Mouse (Mus musculus): ENCODE measurements around the gene Gabrg3. TPM values are rescaled to one million over a fixed set of nuclear protein-coding genes. Genes with fewer than 3 reads are reported as not detected.

Gabrg3 gene
- polyA plus RNA-seq, 1 experiment from 2014 or later, result 0.45 TPM

DNA sequence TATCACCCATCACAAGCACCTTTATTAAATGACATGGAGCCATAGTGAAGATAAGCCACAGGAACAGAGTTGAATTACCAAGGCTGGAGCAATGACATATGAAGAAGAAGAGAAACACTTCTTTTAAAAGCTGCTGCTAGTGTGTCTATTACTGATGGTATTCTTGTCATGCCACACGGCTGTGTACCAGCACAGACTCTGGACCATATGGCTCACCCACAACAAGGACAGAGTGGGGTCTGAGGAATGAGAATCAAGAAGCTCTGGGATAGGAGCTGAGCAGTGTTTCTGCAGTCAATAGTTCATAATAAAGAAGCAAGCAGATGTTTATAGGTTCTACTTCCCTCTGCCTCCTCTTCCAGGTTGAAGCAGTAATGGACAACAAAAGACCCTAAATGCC, 585.1 kb downstream of the Gabrg3 start:
- WGBS, result 62% methylated on average over 1 of the region's 1 CpGs
- Histone ChIP-seq H3K9me3 (no peaks in the 10 kb centered on the region), H3K9ac (no peak overlapping the region)

GRCm38 (mm10) chr7:56779122-56779521, 607.9 kb downstream of the Gabrg3 start:
- no peaks in the 10 kb centered on the region for H3K27me3 ChIP-seq
- H3K4me2 ChIP-seq, result no peak overlapping the region
- H3K4me3 ChIP-seq, result no peak overlapping the region
- H3K36me3 ChIP-seq, result no peaks in the 10 kb centered on the region
- H3K4me1 ChIP-seq, result no peaks in the 10 kb centered on the region
- no peak overlapping the region for H3K9ac ChIP-seq
- no peak overlapping the region for H3K27ac ChIP-seq
- ATAC-seq (ENCODE audit: borderline replicate concordance, extremely low read depth, low FRiP score, low TSS enrichment), result no peak
- H3K9me3 ChIP-seq, result no peaks in the 10 kb centered on the region
- WGBS, result 76% methylated on average over 1 of the region's 1 CpGs

More for the DNA sequence above, 585.1 kb downstream of the Gabrg3 start:
- Histone ChIP-seq H3K27ac (no peak overlapping the region), H3K36me3 (no peaks in the 10 kb centered on the region), H3K4me3 (no peak overlapping the region), H3K4me1 (no peaks in the 10 kb centered on the region), H3K27me3 (no peaks in the 10 kb centered on the region), H3K4me2 (no peak overlapping the region)
- ATAC-seq (ENCODE audit: borderline replicate concordance, extremely low read depth, low FRiP score, low TSS enrichment), result no peak

DNA sequence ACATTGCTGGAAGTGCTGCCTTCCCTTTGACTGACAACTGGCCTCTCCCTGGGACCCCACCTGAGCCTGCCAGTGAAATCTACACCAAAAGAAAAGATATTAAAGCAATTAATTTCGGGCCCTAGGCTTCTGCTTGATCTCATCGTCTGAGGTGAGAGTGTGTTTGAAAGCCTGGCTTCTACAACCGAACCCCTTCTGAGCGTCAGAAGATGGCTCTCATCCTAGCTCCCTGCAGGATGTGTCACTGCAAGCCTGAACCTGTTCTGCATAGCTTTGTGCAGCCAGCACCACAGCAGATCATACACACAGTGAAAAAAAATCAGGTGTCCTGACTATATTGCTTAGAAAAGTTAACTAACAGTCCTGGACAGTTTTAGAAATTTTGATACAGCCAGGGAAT, 618.8 kb downstream of the Gabrg3 start:
- no peak for ATAC-seq (ENCODE audit: borderline replicate concordance, extremely low read depth, low FRiP score, low TSS enrichment)
- no peak overlapping the region for H3K9ac ChIP-seq
- no peaks in the 10 kb centered on the region for H3K36me3 ChIP-seq
- no peak overlapping the region for H3K4me2 ChIP-seq
- no peaks in the 10 kb centered on the region for H3K9me3 ChIP-seq
- no peaks in the 10 kb centered on the region for H3K4me1 ChIP-seq
- no peak overlapping the region for H3K27ac ChIP-seq
- WGBS, result 54% methylated on average over 4 of the region's 4 CpGs
- no peak overlapping the region for H3K4me3 ChIP-seq
- no peaks in the 10 kb centered on the region for H3K27me3 ChIP-seq

- H3K27ac ChIP-seq, result no peak overlapping the region
- 58% methylated on average over 1 of the region's 1 CpGs for WGBS
- H3K9me3 ChIP-seq, result no peaks in the 10 kb centered on the region
Observed at GRCm38 (mm10) chr7:56767796-56768195, 619.2 kb downstream of the Gabrg3 start.

GRCm38 (mm10) chr7:56765612-56766445, 621.2 kb downstream of the Gabrg3 start:
- Histone ChIP-seq H3K36me3 (no peaks in the 10 kb centered on the region), H3K9ac (no peak overlapping the region), H3K4me3 (no peak overlapping the region), H3K9me3 (no peaks in the 10 kb centered on the region), H3K4me2 (no peak overlapping the region), H3K4me1 (no peaks in the 10 kb centered on the region), H3K27ac (no peak overlapping the region), H3K27me3 (no peaks in the 10 kb centered on the region)
- 63% methylated on average over 10 of the region's 10 CpGs for WGBS
- no peak for ATAC-seq (ENCODE audit: borderline replicate concordance, extremely low read depth, low FRiP score, low TSS enrichment)

More at GRCm38 (mm10) chr7:56767796-56768195, 619.2 kb downstream of the Gabrg3 start:
- no peak for ATAC-seq (ENCODE audit: borderline replicate concordance, extremely low read depth, low FRiP score, low TSS enrichment)
- H3K4me2 ChIP-seq, result no peak overlapping the region
- no peaks in the 10 kb centered on the region for H3K4me1 ChIP-seq
- H3K27me3 ChIP-seq, result no peaks in the 10 kb centered on the region
- no peaks in the 10 kb centered on the region for H3K36me3 ChIP-seq
- H3K9ac ChIP-seq, result no peak overlapping the region
- H3K4me3 ChIP-seq, result no peak overlapping the region

DNA sequence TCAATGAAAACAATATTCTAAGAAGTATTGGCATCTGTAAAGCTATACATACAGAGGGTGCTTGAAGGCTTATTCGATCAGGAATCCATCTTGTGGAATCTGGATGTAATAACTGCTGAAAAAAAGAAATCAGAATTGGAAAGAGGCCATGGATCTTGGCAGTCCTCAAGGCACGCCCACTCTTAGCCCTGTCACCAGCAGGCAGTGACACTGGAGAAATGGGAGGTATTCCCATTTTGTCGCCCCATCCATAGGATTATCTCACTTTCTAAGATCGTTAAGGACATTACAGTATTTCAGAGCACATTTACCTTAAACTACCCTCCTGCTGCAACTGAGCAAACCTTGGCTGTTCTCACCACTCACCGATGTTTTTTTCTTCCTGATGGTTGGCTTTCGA, 657.8 kb downstream of the Gabrg3 start:
- no peaks in the 10 kb centered on the region for H3K36me3 ChIP-seq
- no peaks in the 10 kb centered on the region for H3K27me3 ChIP-seq
- H3K4me2 ChIP-seq, result no peak overlapping the region
- 75% methylated on average over 6 of the region's 6 CpGs for WGBS
- no peak overlapping the region for H3K9ac ChIP-seq
- H3K9me3 ChIP-seq, result no peaks in the 10 kb centered on the region
- no peak for ATAC-seq (ENCODE audit: borderline replicate concordance, extremely low read depth, low FRiP score, low TSS enrichment)
- no peak overlapping the region for H3K4me3 ChIP-seq
- no peak overlapping the region for H3K27ac ChIP-seq
- H3K4me1 ChIP-seq, result no peaks in the 10 kb centered on the region

Other genes starting within 250 kb of the Gabrg3 start
- gene Gabrb3, start 32.5 kb upstream of the Gabrg3 start, polyA plus RNA-seq (2015; fragmentation: Nextera tagmentation; extraction: Ambion mirVana), result 0.26 and 0.81 TPM in 2 replicates
- gene Gabra5, start 122.9 kb upstream of the Gabrg3 start, polyA plus RNA-seq (2015; fragmentation: Nextera tagmentation; extraction: Ambion mirVana), result 0.06 TPM in 1 of 2 replicates, not detected in the other